Mouse (Mus musculus): ENCODE measurements around the gene Setd5.

Setd5 gene

GRCm38 (mm10) chr6:113141389-113142094, 64.4 kb downstream of the Setd5 start:
- no peak for DNase-seq (ENCODE audit: low spot score)

DNA sequence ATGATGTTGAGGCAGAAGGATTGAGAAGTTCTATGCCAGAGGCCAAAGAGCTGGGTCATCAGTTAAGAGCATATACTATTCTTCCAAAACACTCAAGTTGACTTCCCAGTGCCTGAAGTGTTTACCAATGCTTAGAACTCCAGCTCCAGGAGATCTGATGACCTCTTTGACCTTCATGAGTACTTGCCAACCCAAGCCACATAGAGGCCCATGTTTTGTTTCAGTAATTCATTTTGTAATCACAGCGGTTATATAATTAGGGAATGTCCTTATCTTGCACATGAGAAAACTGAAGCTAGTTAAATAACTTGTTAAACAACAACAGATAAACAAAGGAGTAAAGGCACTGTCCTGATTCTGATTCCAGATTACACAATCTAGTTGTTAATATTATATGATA, 67.6 kb downstream of the Setd5 start:
- DNase-seq (ENCODE audit: low spot score): no peak

- DNase-seq (ENCODE audit: low spot score): no peak
Measured at GRCm38 (mm10) chr6:113145249-113145648, 68.1 kb downstream of the Setd5 start.

- DNase-seq (ENCODE audit: low spot score): no peak
Measured at GRCm38 (mm10) chr6:113154071-113154470, 76.9 kb downstream of the Setd5 start.

GRCm38 (mm10) chr6:113154886-113155285, 77.7 kb downstream of the Setd5 start:
- DNase-seq (ENCODE audit: low spot score): no peak

DNA sequence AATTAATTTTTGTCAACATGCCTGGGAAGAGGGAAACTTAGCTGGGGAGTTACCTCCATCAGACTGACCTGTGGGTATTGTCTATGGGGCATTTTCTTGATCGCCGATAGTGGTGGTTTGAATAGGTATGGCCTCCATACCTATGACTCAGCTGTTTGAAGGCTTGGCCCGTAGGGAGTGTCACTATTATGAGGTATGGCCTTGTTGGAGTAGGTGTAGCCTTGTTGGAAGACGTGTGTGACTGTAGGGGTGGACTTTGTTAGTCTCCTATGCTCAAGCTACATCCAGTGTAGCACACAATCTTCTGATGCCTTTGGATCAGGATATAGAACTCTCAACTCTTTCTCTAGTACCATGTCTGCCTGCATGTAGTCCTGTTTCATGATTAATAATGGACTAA, 78.9 kb downstream of the Setd5 start:
- DNase-seq (ENCODE audit: low spot score): no peak

DNA sequence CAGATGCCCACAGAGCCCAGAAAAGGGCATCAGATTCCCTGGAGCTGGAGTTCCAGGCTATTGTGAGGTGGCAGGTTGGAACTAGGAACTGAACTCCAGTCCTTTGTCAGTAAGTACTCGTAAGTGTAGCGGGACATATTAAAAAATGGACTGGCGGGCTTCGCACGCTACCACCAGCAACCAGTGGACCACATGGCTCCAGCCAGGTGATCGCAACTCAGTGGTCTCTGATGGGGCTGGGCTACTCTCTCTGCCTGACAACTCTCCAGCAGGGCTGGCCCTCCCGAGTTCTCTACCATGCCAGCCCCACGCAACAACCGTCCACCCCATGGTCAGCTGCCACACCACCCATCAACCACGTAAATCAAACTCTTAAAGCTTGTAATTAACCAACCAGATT, 82.9 kb downstream of the Setd5 start:
- DNase-seq (ENCODE audit: low spot score): no peak

DNA sequence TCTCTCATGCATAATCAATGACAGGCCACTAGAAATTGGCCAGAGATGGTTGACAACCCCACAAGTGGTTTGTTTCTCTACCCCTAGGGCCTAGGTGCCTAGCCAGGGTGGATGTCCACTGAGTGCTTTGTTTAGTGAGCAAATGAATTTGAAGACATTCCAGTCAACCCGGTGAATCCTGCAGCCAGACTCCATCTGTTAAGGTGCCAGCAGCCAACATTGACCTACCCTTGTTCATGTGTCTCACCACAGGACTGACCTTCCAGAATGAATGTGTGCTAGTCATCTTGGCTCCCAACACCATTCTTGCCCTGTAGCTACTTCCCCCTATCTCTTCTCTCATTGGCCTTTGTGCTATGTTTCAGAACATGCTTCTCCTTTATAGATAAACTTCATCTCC, 84.8 kb downstream of the Setd5 start:
- no peak for DNase-seq (ENCODE audit: low spot score)

GRCm38 (mm10) chr6:113163513-113163912, 86.3 kb downstream of the Setd5 start:
- DNase-seq (ENCODE audit: low spot score): no peak

DNA sequence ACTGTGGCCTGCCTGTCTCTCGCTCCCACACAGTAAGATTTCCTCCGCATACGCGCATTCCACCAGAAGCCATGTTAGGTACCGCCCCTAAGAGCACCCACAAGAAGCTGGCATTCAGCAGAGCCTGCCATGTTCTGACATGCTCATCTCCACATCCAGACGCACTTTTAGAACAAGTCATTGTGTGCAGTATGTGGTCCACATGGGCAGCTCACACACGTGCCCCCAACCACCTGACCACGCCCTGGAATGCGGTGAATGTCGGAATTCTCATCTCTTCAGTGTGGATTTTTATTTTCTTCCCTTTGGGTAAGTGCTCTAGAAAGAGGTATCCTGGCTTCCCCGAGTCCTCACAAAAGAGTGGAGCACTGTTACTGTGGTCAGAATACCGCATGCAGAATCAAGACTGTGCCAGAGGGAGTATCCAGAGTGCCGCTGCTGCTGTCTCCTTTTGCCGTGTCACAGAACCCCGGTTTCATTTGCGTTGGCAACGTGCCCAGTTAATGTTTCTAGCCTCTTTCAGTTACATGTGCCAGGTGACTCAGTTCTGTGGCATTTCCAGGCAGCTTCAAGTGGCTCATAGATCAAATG, 89.6 kb downstream of the Setd5 start:
- peak; percentile 61 for DNase-seq (ENCODE audit: low spot score)

- no peak for DNase-seq (ENCODE audit: low spot score)
Measured at GRCm38 (mm10) chr6:113168316-113168975, 91.3 kb downstream of the Setd5 start.

DNA sequence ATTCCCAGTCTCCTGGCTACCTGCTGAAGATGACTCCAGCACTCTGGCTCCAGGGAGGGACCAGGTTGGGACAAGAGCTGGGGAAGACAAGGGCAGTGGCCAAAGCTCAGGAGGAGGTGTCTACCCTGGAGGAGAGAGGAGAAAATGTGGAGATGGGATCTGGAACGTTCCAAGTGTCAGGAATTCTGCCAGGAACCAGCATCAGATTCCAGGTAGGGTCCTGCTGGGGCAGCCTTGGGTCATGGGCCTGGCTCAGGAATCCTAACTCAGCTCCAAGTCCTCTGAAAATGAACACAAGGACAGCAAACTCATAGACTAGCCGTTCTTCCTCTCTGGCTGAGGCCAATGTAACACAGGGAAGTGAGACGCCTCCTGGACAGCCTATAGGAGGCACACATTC, 92.7 kb downstream of the Setd5 start:
- no peak for DNase-seq (ENCODE audit: low spot score)

- DNase-seq (ENCODE audit: low spot score): no peak
Measured at GRCm38 (mm10) chr6:113170651-113171050, 93.5 kb downstream of the Setd5 start.

DNA sequence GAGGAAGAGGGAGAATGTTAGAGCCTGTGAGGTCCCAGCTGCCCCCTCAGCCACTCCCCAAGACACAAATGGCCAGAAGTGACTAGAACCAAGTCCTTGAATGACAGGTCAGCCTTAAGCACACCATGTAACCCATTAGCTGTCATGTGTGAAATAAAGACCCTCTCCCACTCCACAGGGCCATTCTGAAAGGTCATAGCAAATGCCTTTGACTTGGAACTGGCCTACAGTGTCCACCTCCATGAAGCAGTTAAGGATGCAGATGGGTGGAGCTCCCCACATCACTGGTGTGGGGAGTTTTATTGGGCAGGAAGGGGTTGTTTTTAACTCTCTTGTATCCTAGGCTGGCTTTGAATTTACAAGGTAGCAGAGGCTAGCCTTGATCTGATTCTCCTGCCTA, 94.8 kb downstream of the Setd5 start:
- no peak for DNase-seq (ENCODE audit: low spot score)

GRCm38 (mm10) chr6:113172568-113172967, 95.4 kb downstream of the Setd5 start:
- no peak for DNase-seq (ENCODE audit: low spot score)

DNA sequence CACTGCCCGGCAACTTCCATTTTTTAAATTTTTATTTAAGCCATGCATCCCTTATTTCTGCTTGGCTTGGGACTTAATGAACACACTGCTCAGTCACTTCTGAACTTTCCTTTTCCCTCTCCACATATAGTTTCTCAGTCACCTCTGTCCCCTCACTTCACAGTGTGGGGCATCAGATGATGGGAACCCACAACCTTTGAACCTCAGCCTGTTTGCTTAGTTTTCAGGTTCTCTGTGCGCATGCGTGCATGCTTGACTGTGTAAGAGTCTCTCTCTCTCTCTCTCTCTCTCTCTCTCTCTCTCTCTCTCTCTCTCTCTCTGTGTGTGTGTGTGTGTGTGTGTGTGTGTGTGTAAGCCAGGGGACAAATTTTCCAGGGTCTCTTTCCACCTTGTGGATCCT, 98.3 kb downstream of the Setd5 start:
- DNase-seq (ENCODE audit: low spot score): no peak

DNA sequence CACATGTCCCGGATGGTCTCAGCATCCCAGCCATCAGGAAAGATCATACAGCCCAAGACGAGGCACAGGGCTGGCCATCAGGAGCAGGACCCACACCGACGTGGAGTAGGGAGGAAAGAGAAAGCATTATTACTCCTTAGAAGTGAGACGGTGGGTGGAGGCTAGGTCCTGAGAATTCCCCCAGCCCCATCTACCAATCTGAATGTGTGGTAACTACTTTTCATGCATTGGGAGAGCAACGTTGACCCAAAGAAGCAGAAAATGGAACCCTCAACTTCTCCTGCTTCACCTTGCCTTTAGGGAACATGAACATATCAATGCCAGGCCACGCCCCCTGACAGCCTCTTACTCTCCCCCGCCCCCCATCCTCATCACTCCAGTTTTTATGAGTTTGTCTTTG, 99.4 kb downstream of the Setd5 start:
- no peak for DNase-seq (ENCODE audit: low spot score)

- no peak for DNase-seq (ENCODE audit: low spot score)
Measured at GRCm38 (mm10) chr6:113178286-113179194, 101.4 kb downstream of the Setd5 start.

DNA sequence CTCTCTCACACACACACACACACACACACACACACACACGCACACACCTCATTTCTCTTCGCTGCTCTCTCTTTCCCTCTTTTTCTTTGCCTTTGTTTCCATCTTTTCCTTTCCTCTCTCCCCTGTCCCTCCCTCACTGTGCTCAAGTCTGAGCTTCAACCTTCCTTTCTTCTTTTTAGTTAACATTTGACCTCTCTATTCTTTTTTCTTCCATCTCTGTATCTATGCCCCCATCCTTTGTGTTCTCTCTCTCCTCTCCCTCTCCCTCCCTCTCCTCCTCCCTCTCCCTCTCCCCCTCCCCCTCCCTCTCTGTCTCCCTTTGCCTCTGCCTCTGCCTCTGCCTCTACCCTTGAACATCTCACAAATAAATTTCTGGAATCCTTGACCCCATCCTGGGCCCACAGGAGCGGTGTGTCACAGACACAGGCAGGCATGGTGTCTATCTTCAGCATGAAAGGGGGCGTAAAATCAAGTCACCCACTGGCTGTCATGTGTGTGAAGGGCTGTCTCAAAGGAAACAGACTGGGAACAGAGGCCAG, 102.1 kb downstream of the Setd5 start:
- DNase-seq (ENCODE audit: low spot score): no peak

GRCm38 (mm10) chr6:113184163-113184562, 107.0 kb downstream of the Setd5 start:
- no peak for DNase-seq (ENCODE audit: low spot score)

DNA sequence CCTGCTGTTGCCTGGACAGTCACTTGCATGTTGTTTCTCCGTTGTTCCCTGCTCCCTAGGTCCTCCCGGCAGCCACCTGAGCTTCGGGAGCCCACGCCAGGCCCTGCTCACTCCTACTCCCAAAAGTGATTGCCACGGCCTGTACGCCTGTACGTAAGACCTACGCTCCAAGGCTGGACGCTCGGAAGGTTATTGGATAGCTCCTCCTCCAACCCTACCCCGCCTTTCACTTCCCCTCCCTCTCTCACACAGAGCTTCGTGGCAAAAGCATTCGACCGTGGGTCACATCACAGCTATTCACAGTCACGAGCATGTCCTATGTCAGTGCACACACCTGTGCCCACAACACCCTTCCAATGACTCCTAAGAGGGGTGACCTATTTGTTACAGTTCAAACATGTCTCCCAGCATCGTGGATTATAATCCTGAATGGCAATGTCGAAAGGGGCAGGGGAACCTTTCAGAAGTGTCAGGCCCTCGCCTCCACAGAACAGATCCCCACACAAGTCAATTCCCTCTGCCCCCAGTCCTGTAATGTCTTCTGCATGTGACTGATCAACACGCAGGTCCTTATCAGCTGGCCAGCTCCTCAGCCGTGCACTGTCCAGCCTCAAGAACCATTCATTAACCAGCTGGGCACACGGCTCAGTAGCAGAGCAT, 107.8 kb downstream of the Setd5 start:
- DNase-seq (ENCODE audit: low spot score): no peak

Measured in ovary, adult 18-20 months (tissue).